Mouse (Mus musculus): Measurements from ENCODE around the gene Ankrd17. TPM values are rescaled to one million over a fixed set of nuclear protein-coding genes. Genes with fewer than 3 reads are reported as not detected.

Gene Ankrd17
- total and polyA plus RNA-seq, 3 experiments = 34.6 to 67.3 (median 35.0) TPM

DNA sequence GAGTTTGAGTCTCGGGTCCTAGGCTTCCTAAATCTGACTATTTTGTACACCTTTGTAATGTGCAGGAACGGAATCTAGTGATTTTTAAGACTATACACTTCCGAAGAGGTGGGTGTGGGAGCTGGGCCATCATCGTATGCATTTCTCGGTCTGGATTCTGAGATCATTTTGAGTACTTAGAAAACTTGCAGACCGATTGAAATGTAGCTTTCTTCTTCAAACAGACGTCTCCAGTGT lies 608 bp upstream of the Ankrd17 start, which contains the start of gene Gm9958:
Gm9958 (plus strand) TSS at position 138 of the 237 bp plus-strand sequence.
- DNase-seq (ENCODE audit: low read depth, low spot score) = no peak
- TF ChIP-seq JUND (IDR thresholded peaks at IDR 0.05; ENCODE audit: low read depth, low read length) (no peak), NRF1 (IDR thresholded peaks at IDR 0.05; ENCODE audit: insufficient read depth, low read depth, low read length, poor library complexity, severe bottlenecking) (no peak), POLR2AphosphoS5 (IDR thresholded peaks at IDR 0.05; ENCODE audit: borderline replicate concordance, low read depth, low read length) (no peak), KAT2A (conservative IDR thresholded peaks at IDR 0.05; ENCODE audit: low read depth, low read length) (no peak)
- Histone ChIP-seq H3K79me2 (ENCODE audit: control insufficient read depth, insufficient read depth, low read length, poor library complexity) (peaks cover 44% of the 10 kb centered on the region), H3K9me3 (replicated peaks; ENCODE audit: insufficient read depth, low read length) (no peaks in the 10 kb centered on the region), H3K4me3 (ENCODE audit: control insufficient read depth in 1 of 2, insufficient read depth in 1 of 2, low read depth in 2 of 2, low read length in 2 of 2) (peak within 1 kb of the TSS; percentile 68 to 98), H3K9ac (ENCODE audit: control insufficient read depth, low read depth, low read length, poor library complexity, severe bottlenecking) (peak within 1 kb of the TSS; percentile 99), H3K27ac (ENCODE audit: control insufficient read depth, low read depth, low read length) (peak within 1 kb of the TSS; percentile 91), H3K36me3 (ENCODE audit: control insufficient read depth in 1 of 2, insufficient read depth in 2 of 2, low read length in 2 of 2) (peaks cover 6 to 30% of the 10 kb centered on the region in 2 experiments), H3K4me1 (ENCODE audit: control insufficient read depth in 1 of 2, insufficient read depth in 2 of 2, low read length in 2 of 2) (peaks cover 0 to 4% of the 10 kb centered on the region in 2 experiments; a peak in 2 of 4 replicates), H3K27me3 (ENCODE audit: control insufficient read depth in 1 of 2, insufficient read depth in 2 of 2, low read length in 2 of 2) (no peaks in the 10 kb centered on the region)

DNA sequence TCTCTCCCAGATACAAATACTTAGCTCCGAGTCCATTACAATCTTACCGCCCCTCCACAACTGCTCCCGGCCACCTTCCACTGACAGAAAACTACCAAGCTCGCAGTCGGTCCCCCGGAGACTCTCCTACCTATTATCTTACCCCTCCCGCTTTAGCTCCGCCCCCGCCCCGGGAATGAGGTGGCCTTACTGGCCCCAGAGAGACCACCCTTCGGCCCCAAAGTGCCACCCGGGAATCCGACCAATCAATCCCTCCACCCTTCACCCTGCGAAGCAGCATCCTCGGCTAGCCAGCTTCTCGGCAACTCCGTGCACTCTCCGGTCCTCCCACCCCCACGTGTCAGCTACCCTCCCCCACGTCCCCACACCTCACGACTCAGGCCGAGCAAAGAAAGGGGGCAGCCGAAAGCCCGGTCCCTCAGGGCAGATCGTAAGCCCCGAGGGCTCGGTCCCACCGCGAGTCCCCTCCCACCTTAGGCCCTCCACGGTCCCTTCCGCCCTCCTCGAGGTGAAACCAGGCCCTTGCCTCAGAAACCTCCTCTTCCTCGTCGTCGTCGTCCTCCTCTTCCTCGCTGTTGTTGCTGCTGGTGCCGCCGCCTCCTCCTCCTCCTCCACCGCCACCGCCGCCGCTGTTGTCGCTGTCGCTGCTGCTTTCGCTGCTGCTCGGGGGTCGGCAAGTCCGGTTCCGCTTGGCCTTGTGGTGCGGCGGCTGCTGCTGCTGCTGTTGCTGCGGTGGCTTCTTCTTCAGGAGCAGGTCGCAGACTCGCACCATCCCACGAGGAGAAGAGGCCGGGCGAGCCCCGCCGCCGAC lies 1.0 kb downstream of the Ankrd17 start:
- H3K9me3 ChIP-seq (replicated peaks; ENCODE audit: insufficient read depth, low read length) = no peaks in the 10 kb centered on the region
- peaks cover 1 to 4% of the 10 kb centered on the region in 2 experiments; a peak in 2 of 4 replicates for H3K4me1 ChIP-seq (ENCODE audit: control insufficient read depth in 1 of 2, insufficient read depth in 2 of 2, low read length in 2 of 2)
- H3K9ac ChIP-seq (ENCODE audit: control insufficient read depth, low read depth, low read length, poor library complexity, severe bottlenecking) = peak overlapping the region; percentile 99
- H3K27me3 ChIP-seq (ENCODE audit: control insufficient read depth in 1 of 2, insufficient read depth in 2 of 2, low read length in 2 of 2) = no peaks in the 10 kb centered on the region
- H3K79me2 ChIP-seq (ENCODE audit: control insufficient read depth, insufficient read depth, low read length, poor library complexity) = peaks cover 55% of the 10 kb centered on the region
- H3K36me3 ChIP-seq (ENCODE audit: control insufficient read depth in 1 of 2, insufficient read depth in 2 of 2, low read length in 2 of 2) = peaks cover 17 to 38% of the 10 kb centered on the region in 2 experiments
- H3K4me3 ChIP-seq (ENCODE audit: control insufficient read depth in 1 of 2, insufficient read depth in 1 of 2, low read depth in 2 of 2, low read length in 2 of 2) = peak overlapping the region; percentile 85 to 99
- peak; percentile 71 for DNase-seq (ENCODE audit: low read depth, low spot score)
- H3K27ac ChIP-seq (ENCODE audit: control insufficient read depth, low read depth, low read length) = peak overlapping the region; percentile 83
- TF ChIP-seq POLR2A (IDR thresholded peaks at IDR 0.05; ENCODE audit: control insufficient read depth in 1 of 2, insufficient read depth in 1 of 2, low read depth in 1 of 2, low read length in 2 of 2, poor library complexity in 1 of 2) = peak; percentile 15 to 57; a peak in 3 of 4 replicates
- no peak for TF ChIP-seq NRF1 (IDR thresholded peaks at IDR 0.05; ENCODE audit: insufficient read depth, low read depth, low read length, poor library complexity, severe bottlenecking)
- TF ChIP-seq ELF1 (IDR thresholded peaks at IDR 0.05; ENCODE audit: low read depth, low read length) = no peak
- TF ChIP-seq RAD21 (IDR thresholded peaks at IDR 0.05; ENCODE audit: low read depth, low read length) = no peak
- no peak for TF ChIP-seq ZKSCAN1 (IDR thresholded peaks at IDR 0.05; ENCODE audit: low read depth, low read length)
- TF ChIP-seq GABPA (IDR thresholded peaks at IDR 0.05; ENCODE audit: low read depth, low read length) = no peak
- TF ChIP-seq TBP (IDR thresholded peaks at IDR 0.05; ENCODE audit: low read depth, low read length) = peak; percentile 42; the same call in 1 of the 2 replicates
- TF ChIP-seq MXI1 (IDR thresholded peaks at IDR 0.05; ENCODE audit: low read depth, low read length) = peak; percentile 70
- TF ChIP-seq USF1 (IDR thresholded peaks at IDR 0.05; ENCODE audit: low read depth, low read length) = no peak
- TF ChIP-seq POLR2AphosphoS2 (IDR thresholded peaks at IDR 0.05; ENCODE audit: low read length) = no peak
- no peak for TF ChIP-seq SIN3A (IDR thresholded peaks at IDR 0.05; ENCODE audit: low read length)
- TF ChIP-seq CHD2 (IDR thresholded peaks at IDR 0.05; ENCODE audit: low read length) = no peak
- TF ChIP-seq SMC3 (IDR thresholded peaks at IDR 0.05; ENCODE audit: low read depth, low read length) = no peak
- TF ChIP-seq MYB (IDR thresholded peaks at IDR 0.05; ENCODE audit: low read depth, low read length) = no peak
- TF ChIP-seq UBTF (IDR thresholded peaks at IDR 0.05; ENCODE audit: borderline replicate concordance, insufficient read depth, low read depth, low read length) = no peak
- TF ChIP-seq TAL1 (IDR thresholded peaks at IDR 0.05; ENCODE audit: low read length) = no peak
- no peak for TF ChIP-seq MAFK (IDR thresholded peaks at IDR 0.05; ENCODE audit: borderline replicate concordance, low read depth, low read length)
- 0 out of 2 replicates have a peak, but pooled peaks have one; percentile 5 for TF ChIP-seq CHD1 (IDR thresholded peaks at IDR 0.05; ENCODE audit: low read depth, low read length)
- no peak for TF ChIP-seq ZC3H11A (IDR thresholded peaks at IDR 0.05; ENCODE audit: low read depth, low read length)
- no peak for TF ChIP-seq BHLHE40 (IDR thresholded peaks at IDR 0.05; ENCODE audit: borderline replicate concordance, low read depth, low read length)
- peak; percentile 12; the same call in 1 of the 2 replicates for TF ChIP-seq NELFE (IDR thresholded peaks at IDR 0.05; ENCODE audit: low read depth, low read length)
- no peak for TF ChIP-seq E2F4 (IDR thresholded peaks at IDR 0.05; ENCODE audit: borderline replicate concordance, low read depth, low read length)
- no peak for TF ChIP-seq ETS1 (IDR thresholded peaks at IDR 0.05; ENCODE audit: low read depth, low read length)
- no peak for TF ChIP-seq POLR2AphosphoS5 (IDR thresholded peaks at IDR 0.05; ENCODE audit: borderline replicate concordance, low read depth, low read length)
- TF ChIP-seq GATA1 (IDR thresholded peaks at IDR 0.05; ENCODE audit: low read depth, low read length) = no peak
- TF ChIP-seq CTCF (IDR thresholded peaks at IDR 0.05 in 2 of 3, conservative IDR thresholded peaks at IDR 0.05 in 1 of 3; ENCODE audit: control insufficient read depth in 1 of 3, insufficient read depth in 1 of 3, low read depth in 2 of 3, low read length in 3 of 3, poor library complexity in 1 of 3, severe bottlenecking in 1 of 3) = no peak
- no peak for TF ChIP-seq MEF2A (IDR thresholded peaks at IDR 0.05; ENCODE audit: extremely low read depth, insufficient replicate concordance, low read depth, low read length, poor library complexity, severe bottlenecking)
- TF ChIP-seq MAZ (IDR thresholded peaks at IDR 0.05; ENCODE audit: low read depth, low read length) = peak; percentile 16

Measured in MEL (cell line).